Mouse (Mus musculus): Measurements from ENCODE around the gene Chst11.
A peak's percentile ranks its signal among the peaks of the same experiment; 100 is the strongest.

The Chst11 gene

GRCm38 (mm10) chr10:83038166-83038565 is 52.9 kb downstream of the Chst11 start:
- peak; percentile 56 for DNase-seq

GRCm38 (mm10) chr10:83039414-83039813 is 54.1 kb downstream of the Chst11 start:
- no peak for DNase-seq

DNA sequence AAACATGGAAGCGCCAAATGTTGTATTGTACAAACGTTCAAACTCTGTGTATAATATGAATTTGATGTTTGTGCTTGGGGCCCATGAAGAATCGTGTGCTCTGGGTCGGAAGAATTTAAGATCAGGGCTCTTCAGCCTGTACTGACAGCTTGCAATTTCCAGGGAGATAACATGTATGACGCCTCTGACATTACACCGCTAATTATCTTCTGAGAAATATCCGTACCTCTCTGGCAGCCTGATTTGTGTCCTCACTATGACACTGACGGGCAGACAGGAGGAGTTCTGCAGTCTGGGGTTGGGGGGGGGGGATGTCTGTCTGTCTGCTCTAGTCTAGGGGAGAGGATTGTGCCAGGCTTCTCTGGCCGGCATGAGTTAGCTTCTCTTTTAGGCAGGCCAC is 56.6 kb downstream of the Chst11 start:
- DNase-seq, result no peak

GRCm38 (mm10) chr10:83042613-83043477 is 57.5 kb downstream of the Chst11 start:
- no peak for DNase-seq

- no peak for DNase-seq
These were observed 58.4 kb downstream of the Chst11 start for GRCm38 (mm10) chr10:83043478-83044259.

DNA sequence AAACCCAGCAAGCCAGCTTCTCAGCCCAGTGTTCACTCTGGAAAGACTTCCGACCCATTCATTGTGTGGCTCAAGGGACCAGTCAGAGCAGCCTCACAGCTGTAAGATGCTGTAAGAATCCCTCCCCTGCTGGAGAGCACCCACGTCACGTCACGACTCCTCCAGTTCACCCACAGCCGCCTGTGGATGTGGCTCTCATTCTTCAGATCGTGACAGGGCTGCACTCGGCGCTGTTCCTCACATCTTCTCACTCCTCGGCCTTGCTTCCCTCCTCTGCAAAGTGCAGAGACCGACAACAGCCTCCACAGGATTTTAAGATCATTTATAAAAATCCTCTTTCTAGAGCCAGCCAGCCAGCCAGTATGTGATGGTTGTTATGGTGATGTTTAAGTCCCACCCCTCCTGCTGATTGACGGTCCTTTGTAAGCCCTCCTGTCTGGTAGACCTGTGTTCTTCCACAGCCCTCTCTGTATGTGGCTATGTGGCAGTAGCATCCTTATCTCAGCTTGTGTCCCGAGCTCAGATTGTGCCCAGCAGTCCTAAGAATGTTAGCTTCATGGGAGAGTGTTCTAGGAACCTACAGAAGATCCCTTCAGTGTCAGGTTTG is 64.0 kb downstream of the Chst11 start:
- DNase-seq, result peak; percentile 43

GRCm38 (mm10) chr10:83053886-83054550 is 68.7 kb downstream of the Chst11 start:
- DNase-seq, result no peak

DNA sequence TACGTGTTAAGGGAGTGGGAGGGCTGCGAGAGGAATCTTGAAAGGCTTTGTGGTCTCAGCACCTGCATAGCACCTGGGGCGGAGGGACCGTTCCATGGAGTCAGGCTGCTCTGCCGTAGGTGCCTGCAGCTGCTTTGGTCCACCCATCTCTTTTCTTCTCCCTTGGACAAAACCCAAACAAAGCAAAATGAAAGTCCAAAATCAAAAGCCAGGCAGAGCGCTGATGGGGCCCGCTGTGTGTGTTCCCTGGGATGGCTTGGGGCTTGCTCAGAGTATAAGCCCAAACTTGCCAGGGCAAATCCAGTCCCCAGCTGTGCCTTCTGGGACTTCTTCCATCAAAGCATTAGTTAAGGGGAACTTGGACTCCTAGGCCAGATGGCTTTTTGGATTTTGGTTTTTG is 71.0 kb downstream of the Chst11 start:
- DNase-seq, result no peak

GRCm38 (mm10) chr10:83056866-83057265 is 71.6 kb downstream of the Chst11 start:
- no peak for DNase-seq

DNA sequence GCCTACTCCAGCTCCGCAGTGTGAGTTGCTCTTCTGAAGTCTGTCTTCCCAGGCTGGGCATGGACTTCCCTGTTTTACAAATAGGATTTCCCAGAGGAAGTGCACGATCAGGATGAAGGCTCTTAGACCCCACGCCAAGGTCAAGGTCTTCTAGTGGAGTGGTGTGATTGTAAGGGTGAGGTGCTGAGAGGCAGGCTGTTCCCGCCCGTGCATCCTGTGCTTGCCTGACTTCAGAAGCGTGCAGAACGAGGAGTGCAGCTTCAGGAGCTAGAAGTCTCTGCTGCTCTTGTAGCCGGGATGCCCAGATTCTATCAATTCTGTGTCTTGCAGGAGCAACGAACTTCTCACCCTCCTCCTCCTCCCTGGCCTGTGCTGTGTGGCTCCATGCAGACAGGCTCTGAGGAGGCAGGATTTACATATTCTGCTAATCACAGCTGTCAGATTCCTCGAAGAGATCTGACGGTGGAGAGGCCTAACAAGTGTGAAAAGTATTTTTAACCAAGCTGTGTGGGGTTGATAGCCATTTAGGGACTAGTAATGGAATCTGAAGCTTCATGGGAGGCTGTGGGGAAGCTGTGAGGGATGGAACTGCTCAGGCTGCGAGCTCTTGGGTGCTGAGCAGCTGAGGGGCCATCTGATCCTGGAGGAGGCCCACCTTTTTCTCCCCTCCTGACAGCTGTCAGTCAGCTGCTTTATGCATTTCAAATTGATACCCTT is 74.9 kb downstream of the Chst11 start:
- no peak for DNase-seq

DNA sequence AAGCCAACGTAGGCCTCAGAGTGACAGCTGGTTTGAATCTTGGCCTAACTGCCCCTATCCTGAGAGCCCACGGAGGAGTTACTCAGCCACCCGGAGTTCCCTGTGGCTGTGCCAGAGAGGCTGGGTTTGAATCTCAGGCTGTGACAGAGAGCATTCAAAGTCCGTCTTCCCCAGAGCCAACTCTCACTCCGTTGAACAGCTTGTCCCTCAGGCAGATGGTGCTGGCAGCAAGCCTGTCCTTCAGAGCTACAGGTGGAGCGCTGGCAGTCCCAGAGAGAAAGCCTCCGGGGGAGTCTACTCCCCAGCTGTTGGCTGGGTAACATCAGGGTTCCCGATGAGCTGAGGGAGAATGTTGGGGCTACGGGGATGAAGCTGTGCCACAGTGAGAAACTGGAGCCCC is 77.0 kb downstream of the Chst11 start:
- DNase-seq, result peak; percentile 72

- DNase-seq, result no peak
These were observed 79.5 kb downstream of the Chst11 start for GRCm38 (mm10) chr10:83064796-83065195.

DNA sequence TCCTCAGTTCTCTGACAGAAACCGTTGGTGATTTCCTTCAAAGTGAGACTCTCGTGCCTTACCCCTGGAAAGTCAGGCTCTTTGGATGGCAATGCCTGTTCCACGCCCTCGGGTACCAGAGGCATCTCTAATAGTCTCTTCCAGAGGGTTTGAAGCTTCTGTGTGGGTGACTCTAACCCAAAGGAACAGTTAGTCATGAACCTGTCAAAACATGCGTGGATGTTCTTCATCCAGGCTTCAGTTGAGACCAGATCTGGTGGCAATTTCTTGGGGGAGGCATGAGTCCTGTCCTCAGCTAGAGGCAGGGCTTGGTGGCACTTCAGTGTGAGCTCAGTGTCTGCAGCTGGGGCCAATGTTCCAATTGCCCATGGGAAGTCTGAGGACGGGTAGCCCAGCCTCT is 80.9 kb downstream of the Chst11 start:
- DNase-seq, result no peak

DNA sequence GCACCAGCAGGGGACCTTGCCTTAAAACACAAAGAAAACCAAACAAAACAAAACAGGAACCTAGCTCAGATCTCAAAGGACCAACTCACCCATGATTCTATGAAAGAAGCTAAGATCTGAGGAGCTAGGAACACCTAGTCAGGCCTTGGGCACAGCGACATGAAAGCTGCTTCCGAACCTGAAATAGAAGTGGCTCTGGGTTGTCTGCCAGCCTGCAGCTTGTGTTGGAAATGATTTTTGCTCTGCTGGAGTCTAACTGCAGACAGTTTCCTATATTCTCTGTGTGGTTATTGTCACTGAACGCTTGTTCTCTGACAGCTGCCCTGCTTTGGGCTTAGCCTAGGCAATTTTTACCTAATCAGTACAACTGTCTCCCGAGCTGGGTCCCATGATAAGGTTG is 82.0 kb downstream of the Chst11 start:
- DNase-seq, result no peak

GRCm38 (mm10) chr10:83068466-83068865 is 83.2 kb downstream of the Chst11 start:
- DNase-seq, result no peak

DNA sequence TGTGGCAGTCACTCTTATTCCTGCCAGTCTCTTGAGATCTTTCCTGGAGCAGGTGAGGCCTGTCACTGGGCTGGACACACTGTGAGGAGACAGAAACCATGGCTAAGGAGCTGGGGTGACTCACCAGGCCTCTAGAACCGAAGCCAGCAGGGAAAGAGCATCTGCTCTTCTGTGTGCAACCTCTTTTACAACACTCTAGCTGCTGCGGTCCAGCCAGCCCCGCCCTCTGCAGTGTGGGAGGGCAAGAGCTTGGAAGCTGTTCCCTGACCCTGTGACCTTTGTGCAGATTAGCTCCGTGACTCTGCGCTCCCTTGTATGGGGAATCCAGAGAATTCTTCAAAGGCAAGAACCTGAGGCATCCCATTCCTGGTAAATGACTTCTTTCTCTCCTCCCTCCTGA is 84.5 kb downstream of the Chst11 start:
- no peak for DNase-seq

DNA sequence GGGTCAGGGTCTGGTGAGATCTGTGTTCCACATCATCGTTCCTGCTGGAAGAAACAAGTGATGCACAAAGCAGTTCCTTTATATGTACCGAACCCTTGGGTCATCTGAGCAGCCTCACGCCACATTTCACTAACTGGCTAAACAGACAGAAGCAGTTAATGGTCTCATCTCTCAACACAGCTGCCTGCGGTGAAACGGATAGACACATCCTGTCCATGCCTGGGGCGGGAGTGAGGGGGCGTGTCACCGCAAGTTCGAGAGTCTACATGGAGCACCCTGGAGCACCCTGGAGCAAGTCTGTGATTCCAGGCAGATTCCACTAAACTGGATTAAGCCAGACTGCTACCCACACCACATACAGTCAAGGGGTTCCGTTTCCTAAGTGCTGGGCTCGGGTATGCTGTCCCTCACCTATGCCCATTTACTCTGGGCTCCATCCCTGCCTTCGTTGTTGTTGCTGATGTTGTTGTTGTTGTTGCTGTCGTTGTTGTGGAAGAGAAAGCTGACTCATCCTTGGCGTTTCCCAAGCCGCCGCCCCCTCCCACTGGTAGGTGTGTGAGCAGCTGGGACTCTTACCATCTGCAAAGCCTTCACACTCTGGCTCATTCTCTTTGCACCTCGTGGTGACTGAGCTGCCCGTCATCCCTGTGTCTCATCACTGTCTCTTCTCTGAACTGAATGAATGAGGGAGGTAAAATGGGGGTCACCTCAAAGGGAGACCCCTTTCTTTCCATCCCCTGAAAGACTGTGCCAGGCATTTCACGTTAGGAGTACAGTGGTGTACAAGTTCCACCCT is 86.7 kb downstream of the Chst11 start:
- peak; percentile 34 for DNase-seq

GRCm38 (mm10) chr10:83073119-83073518 is 87.8 kb downstream of the Chst11 start:
- DNase-seq, result no peak

GRCm38 (mm10) chr10:83076816-83077215 is 91.5 kb downstream of the Chst11 start:
- no peak for DNase-seq

GRCm38 (mm10) chr10:83078723-83079122 is 93.4 kb downstream of the Chst11 start:
- no peak for DNase-seq

DNA sequence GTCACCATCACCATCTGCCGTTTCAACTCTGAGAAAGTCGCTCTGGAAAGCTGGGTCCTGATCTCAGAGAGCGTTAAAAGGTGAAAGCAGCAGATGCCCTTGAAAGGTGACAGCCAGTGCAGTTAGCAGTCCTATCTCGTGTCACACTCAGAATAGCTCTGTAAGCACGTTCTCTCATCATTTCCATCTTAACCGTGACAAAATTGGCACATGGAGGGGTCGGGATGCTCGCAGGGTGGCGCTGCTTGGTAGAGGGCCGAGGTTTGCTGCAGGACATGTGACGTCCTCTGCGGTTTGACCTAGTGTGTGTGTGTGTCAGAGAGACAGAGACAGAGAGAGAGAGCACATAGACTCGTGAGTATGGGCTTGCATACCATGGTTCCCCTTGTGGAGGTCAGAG is 94.5 kb downstream of the Chst11 start:
- DNase-seq, result no peak

Measured in right cerebral cortex, postnatal 25 days (tissue).